Mouse (Mus musculus) sigmoid colon, adult 10 weeks (tissue): Measurements from ENCODE around the gene Ak1. TPM values are rescaled to one million over a fixed set of nuclear protein-coding genes. Genes with fewer than 3 reads are reported as not detected.

ENCODE experiments used
- polyA plus RNA-seq: library from polyadenylated mRNA; stranded (reverse); fragments of 350-450 nt; fragmentation: Illumina TruSeq; extraction: RNeasy Lipid Tissue Mini Kit (QIAGEN cat#74804); gene quantifications from one replicate; pipeline ENCODE4 v1.2.3, GENCODE M21; 2014; ENCODE audit warnings: low read depth, low replicate concordance

Ak1 gene
- 1.3 TPM for polyA plus RNA-seq

DNA sequence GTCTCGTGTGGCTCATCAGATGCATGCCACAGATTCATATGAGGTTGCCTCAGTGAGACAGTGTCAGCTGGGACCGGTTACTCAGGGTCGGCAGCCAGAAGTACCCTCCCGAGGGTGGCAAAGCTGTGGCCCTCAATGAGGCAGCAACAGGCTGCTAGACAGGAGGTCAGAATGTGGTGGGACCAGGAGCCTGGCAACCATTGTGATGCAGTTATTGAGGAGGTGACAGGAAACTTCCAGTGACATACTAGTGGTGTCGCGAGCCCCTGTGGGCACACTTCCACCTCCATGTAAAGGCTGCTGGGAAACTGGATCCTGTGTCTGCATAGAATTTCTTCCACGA lies at the start of gene Ak1:
TSS of gene Ak1 (plus strand) at position 242 of the 343 bp plus-strand sequence.

DNA sequence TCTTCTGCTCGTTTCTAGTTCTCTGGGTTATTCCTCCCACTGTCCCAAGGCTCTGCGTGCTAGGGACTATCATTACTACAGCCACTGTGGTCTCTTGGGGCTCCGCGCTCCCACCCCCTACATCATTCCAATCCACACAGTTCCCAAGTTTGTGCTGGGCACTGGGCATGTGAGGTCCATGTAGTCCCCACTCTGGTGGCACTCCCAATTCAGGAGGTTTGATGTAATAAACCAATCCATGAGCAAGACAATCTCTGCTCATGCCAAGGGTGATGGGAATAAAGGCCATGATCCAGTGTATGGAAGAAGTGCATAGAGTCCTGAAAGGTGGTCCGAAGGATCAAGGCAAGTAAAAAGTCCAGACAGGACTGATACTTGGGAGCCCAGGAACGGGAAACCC lies 47.1 kb upstream of the Ak1 start, which contains the start of gene Pip5kl1:
TSS of gene Pip5kl1 (plus strand) at position 301 of the 400 bp plus-strand sequence.

DNA sequence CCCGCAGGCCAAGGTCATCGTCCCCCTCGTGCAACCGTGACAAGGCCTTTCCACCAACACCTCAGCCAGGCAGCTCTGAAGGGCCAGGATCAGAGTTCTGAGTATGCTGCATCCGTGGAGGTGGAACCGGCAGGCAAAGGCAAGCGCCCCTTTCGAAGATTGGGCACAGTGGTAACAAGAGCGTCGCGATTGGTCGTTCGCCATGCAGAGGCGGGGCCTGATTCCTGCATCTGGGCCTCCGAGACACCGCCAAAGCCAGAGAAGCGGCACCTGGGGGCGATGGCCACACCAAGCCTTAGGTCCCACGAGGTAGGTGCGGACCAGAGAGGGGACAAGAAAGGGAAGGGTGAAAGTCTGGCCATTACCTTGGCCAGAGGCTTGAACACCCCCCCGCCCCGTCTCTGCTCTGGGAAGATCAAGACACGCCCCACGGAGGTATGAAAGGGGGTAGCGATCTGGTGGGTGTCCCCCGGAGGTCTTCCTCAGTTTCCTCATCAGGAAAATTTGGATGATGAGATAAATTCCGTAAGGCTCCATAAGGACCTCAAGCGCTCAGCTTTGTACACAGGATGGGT lies 45.9 kb upstream of the Ak1 start, which contains the start of gene 9430097D07Rik:
TSS of gene 9430097D07Rik (minus strand) at position 99 of the 575 bp plus-strand sequence.

DNA sequence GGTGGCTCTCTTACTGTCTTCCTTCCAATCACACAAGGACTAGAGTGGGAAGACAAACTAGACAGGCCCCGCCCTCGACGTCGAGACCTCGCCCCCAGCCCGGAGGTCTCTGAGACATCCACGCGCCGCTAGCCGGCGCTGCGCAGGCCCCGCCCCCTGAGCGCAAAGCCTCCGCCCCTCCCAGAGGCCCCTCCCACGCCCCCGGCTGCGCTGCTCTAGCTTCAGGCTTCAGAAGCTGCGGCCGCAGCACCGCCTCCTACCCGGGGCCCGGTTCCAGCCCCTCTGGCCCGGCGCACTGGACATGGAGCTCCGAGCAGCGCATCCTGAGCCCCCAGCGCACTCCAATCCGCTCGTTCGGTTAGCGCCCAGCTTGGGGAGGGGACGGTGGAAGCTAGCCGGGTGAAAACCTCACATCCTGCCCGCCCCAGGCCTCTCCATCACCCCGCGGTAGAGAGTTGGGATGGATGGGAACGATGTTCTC lies 34.6 kb upstream of the Ak1 start, which contains the start of gene St6galnac4:
TSS of gene St6galnac4 (plus strand) at position 225 of the 481 bp plus-strand sequence.

DNA sequence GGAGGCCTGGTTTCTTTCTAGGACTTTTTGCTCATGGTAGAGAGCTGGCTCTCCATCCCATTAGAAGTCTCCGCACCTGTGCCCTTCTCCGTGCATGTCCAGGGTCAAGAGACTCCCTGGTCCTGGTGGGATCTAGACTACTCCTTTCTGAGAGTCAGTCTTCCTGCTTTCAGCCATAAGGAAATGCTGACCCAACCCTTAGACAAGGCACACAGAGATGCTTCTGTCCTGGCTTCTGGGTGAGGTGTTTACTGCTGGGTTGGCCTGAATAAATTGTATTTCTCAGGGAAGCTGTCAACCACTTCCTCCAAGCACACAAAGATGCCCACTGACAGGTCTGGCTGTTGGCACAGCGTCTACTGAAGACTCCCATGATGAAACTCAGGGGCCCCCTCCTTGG lies 22.1 kb upstream of the Ak1 start, which contains the start of gene St6galnac6:
TSS of gene St6galnac6 (plus strand) at position 301 of the 400 bp plus-strand sequence.

DNA sequence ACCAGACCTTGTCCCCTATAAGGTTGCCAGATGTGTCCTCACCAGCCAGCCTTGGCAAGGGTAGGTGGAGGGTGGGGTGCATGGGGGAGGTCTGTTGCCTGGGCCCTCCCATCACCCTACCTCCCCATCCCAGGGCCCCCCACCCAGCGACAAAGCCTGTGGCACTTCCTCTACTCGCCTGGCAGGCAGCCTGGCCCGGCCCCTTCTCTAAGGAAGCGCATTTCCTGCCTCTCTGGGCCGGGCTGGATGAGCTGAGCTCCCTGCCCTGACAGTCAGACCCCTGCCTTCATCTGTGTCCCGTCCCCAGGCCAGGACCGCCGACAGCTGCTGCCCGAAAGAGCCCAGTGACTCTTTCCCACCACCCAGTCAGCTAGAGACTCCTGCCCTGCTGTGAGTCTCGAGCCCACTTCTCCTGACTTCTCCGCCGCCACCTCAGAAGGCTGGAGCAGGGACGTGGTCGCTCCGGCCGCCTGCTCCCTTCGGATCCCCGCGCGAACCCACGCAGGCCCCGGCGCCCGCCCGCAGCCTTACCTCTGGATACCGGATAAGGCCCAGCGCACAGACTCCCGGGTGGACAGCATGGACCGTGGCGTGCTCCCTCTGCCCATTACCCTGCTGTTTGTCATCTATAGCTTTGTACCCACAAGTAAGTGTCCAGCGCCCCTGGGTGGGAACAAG lies 25.0 kb downstream of the Ak1 start, which contains the start of gene Eng:
TSS of gene Eng (plus strand) at position 217 of the 678 bp plus-strand sequence.

Other genes with a start within 250 kb of the Ak1 start
- gene 1110008P14Rik, start 239.8 kb upstream of the Ak1 start, polyA plus RNA-seq, result 1.0 TPM
- 1.7 TPM for gene Lcn2, start 233.5 kb upstream of the Ak1 start, polyA plus RNA-seq
- gene Ptges2, start 225.9 kb upstream of the Ak1 start, polyA plus RNA-seq, result 1.1 TPM
- gene Naif1, start 171.3 kb upstream of the Ak1 start, polyA plus RNA-seq, result 0.82 TPM
- gene Slc25a25, start 170.3 kb upstream of the Ak1 start, polyA plus RNA-seq, result 2.2 TPM
- gene Fam102a, start 86.4 kb upstream of the Ak1 start, polyA plus RNA-seq, result 20.4 TPM
- gene Dpm2, start 50.9 kb upstream of the Ak1 start, polyA plus RNA-seq, result 3.8 TPM
- not detected for gene Pip5kl1, start 47.0 kb upstream of the Ak1 start, polyA plus RNA-seq
- not detected for gene 9430097D07Rik, start 46.1 kb upstream of the Ak1 start, polyA plus RNA-seq
- gene St6galnac4, start 34.7 kb upstream of the Ak1 start, polyA plus RNA-seq, result 8.4 TPM
- 109 TPM for gene St6galnac6, start 22.0 kb upstream of the Ak1 start, polyA plus RNA-seq
- 2.1 TPM for gene Eng, start 24.8 kb downstream of the Ak1 start, polyA plus RNA-seq
- gene Fpgs, start 82.4 kb downstream of the Ak1 start, polyA plus RNA-seq, result 1.1 TPM
- 50.0 TPM for gene Cdk9, start 91.3 kb downstream of the Ak1 start, polyA plus RNA-seq
- gene Sh2d3c, start 99.3 kb downstream of the Ak1 start, polyA plus RNA-seq, result 0.63 TPM
- not detected for gene 6330409D20Rik, start 119.3 kb downstream of the Ak1 start, polyA plus RNA-seq
- 1.7 TPM for gene Tor2a, start 135.5 kb downstream of the Ak1 start, polyA plus RNA-seq
- gene Ttc16, start 153.9 kb downstream of the Ak1 start, polyA plus RNA-seq, result 0.41 TPM
- 3.2 TPM for gene Ptrh1, start 154.0 kb downstream of the Ak1 start, polyA plus RNA-seq
- not detected for gene Cfap157, start 162.7 kb downstream of the Ak1 start, polyA plus RNA-seq
- 12.2 TPM for gene Stxbp1, start 225.5 kb downstream of the Ak1 start, polyA plus RNA-seq